Mouse (Mus musculus) small intestine, adult 2 months (tissue): ENCODE results near the gene Tasp1.

Source experiments
- CTCF ChIP-seq: fragments of 200-500 bp; IDR thresholded peaks from 2 replicates; pipeline ENCODE4 v1.5.1; 2012; ENCODE audit warnings: low read depth, mild to moderate bottlenecking, control low read depth, inconsistent platforms, low read length, moderate library complexity, mixed read lengths; ENCODE audit not compliant: insufficient replicate concordance, insufficient read length; ENCODE audit errors: extremely low read depth
- POLR2A ChIP-seq: fragments of 200-500 bp; IDR thresholded peaks from 2 replicates; pipeline ENCODE4 v1.6.1; 2012; ENCODE audit warnings: low read depth, mild to moderate bottlenecking, control low read depth, inconsistent platforms, low read length, moderate library complexity

GRCm38 (mm10) chr2:139817275-139817674, 249.3 kb downstream of the Tasp1 start:
- TF ChIP-seq CTCF (no peak), POLR2A (no peak)
